Mouse (Mus musculus): ENCODE measurements at regions not wholly inside any gene's neighbourhood (a gene's known extent, or its start where the extent isn't known, plus 50 kb on each side); places are given as distances from the start of the nearest gene placed in this dataset.

GRCm38 (mm10) chr5:45036430-45036829 lies 236.9 kb upstream of the Ldb2 start:
- DNase-seq (ENCODE audit: low spot score in 2 of 2): no peak

- DNase-seq (ENCODE audit: low spot score in 2 of 2): no peak
Measured at GRCm38 (mm10) chr5:45033146-45033545, 233.7 kb upstream of the Ldb2 start.

GRCm38 (mm10) chr5:45027876-45028275 lies 228.4 kb upstream of the Ldb2 start:
- DNase-seq (ENCODE audit: low spot score in 2 of 2): no peak

DNA sequence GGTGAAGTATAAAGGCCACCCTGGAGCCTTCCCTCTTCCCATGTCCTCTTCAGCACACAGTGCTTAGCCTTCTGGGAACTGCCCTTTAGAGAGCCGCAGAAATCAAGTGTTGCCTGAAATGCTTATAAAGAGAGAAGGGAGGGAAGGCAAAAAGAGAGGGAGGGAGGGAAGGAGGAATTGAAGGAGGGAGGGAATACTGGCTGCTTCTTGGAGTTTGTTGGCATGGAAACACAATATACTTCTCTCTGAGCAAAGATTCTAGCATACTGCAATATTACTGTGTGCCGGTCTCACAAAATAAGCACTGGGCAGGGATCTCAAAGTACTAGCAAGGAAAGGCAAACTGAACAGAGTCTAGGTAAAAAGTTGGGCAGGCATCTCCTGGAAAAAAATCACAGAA lies 225.9 kb upstream of the Ldb2 start:
- no peak for DNase-seq (ENCODE audit: low spot score in 2 of 2)

DNA sequence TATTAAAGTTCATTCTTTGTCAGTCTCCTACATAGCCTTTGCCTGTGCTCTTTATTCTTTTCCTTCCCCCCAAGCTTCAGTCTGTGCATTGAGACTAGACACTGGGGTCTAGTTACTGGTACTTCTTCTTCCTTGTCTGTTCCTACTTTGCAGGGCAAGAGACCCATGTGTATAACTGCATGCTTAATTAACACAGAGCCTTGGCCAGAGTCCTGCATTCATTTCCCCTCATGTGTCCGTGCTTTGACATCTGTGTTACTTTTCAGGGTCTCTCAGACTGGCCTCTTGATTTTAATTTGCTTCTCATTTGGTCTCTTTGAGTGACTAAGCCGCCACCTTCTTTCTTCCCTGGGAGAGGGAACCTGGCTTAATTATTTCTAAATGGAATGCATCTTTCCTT lies 208.4 kb upstream of the Ldb2 start:
- no peak for DNase-seq (ENCODE audit: low spot score in 2 of 2)

DNA sequence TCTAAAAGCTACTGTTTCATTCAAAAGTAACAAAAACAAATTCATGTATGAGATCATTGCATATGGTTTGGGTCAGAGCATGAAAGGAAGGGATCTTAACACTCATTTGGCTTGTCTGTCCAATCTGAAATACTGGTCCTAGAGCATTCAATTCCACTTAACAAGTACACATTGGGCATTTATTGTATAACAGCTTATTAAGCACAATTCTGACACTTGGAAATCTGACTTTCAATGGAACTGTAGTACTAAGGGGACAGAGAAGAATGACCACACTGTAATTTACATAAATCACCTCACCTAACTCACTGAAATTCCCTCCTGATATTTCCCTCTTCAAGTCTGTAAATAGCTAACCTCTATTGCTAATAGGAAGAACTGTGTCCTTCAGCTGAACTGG lies 201.5 kb upstream of the Ldb2 start:
- no peak for DNase-seq (ENCODE audit: low spot score in 2 of 2)

DNA sequence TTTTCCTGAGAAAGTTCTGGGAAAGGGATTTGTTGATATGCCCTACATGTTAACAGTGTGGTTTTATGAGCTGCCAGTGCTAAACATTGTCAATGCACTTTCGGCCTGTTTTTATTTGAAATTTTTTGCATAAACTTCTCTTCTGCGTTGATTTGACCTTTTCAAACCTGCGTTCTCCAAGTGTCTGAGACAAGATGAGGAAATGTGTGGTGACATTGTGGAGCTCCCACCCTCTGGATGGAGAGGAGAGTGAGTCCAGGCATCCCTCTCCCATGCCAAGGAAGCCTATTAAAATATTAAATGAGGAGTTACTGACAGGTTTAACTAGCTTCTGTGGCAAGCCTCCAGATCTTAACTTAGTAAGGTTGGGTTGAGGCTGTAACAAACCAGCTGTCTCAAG lies 199.6 kb upstream of the Ldb2 start:
- no peak for DNase-seq (ENCODE audit: low spot score in 2 of 2)

GRCm38 (mm10) chr5:44975456-44976195 lies 176.1 kb upstream of the Ldb2 start:
- peak in 1 of 2 experiments; percentile 26 for DNase-seq (ENCODE audit: low spot score in 2 of 2)

DNA sequence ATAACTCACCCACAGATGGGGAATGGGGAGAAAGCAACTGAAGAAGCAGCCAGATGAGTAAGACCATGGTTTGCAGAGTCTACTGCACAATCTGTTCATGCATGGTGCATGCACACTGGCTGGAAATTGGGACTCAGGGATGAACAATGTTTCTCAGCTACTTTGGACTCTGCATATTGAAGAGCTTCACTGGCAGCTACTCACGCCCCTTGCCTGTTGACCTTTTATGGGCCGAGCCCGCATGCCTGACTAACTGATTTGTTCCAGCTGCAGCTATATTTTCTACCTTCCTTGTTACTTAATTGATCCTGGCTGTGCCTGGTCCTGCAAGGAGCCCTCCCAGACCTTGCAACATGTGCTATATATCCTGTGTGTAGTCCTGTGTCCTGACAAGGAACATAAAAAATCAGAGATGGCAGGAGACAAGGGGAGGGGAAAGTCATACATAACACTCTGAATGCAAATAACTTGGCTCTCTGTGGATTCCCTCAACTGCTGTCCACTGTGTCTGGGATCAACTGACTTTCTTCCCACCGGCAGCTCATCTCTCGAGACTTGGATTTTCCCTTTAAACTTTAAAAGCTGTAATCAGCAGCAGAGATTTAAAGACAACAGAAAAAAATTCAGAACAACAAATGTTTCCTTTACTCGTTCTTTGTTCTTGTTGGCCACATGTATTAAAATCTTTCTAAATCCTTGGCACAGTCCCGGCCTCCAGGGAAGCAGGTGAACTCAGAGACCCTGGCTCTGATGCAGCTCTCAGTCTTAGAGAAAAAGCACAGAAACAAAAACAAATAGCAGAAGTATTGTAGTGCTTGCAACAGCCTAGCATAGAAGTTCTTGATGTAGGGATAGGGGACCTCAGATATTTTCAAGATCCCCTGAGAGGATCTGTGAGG lies 143.8 kb upstream of the Ldb2 start:
- peak in 1 of 2 experiments; percentile 10 for DNase-seq (ENCODE audit: low spot score in 2 of 2)

- no peak for DNase-seq (ENCODE audit: low spot score in 2 of 2)
Measured at GRCm38 (mm10) chr5:44942575-44942974, 143.1 kb upstream of the Ldb2 start.

- no peak for DNase-seq (ENCODE audit: low spot score in 2 of 2)
Measured at GRCm38 (mm10) chr5:44925476-44925875, 126.0 kb upstream of the Ldb2 start.

DNA sequence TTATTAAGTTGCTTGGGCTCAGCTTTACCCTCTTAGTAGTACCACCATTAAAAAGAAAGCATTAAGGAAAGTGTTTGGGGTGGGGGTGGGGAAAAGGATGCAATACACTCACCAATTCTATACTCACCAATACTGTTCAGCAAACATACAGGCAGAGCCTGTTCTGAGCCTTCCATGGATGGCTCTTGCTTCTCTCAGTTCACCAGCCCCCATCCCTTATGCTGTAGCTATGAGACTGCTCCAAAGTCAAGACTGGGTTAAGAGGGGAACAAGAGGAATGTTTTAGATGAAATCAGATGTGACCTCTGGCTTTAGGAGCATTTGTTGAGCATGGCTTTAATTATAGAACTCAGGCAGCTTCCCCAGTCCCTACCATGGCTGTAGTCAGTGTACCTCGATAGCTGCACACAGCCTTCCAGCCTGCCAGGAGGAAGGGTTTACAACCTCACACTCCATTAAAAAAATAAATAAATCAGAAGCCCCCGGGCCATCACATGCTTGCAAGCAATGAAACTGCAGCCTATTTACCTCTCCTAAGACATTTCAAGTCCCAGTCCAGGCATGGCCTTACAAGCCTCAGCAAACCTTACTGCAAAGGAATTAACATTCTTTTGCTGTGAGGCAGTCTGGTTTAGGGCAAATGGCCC lies 122.8 kb upstream of the Ldb2 start:
- DNase-seq (ENCODE audit: low spot score in 2 of 2): no peak

GRCm38 (mm10) chr5:44917816-44918213 lies 118.3 kb upstream of the Ldb2 start:
- DNase-seq (ENCODE audit: low spot score in 2 of 2): no peak

- DNase-seq (ENCODE audit: low spot score in 2 of 2): no peak
Measured at GRCm38 (mm10) chr5:44917173-44917815, 117.8 kb upstream of the Ldb2 start.

DNA sequence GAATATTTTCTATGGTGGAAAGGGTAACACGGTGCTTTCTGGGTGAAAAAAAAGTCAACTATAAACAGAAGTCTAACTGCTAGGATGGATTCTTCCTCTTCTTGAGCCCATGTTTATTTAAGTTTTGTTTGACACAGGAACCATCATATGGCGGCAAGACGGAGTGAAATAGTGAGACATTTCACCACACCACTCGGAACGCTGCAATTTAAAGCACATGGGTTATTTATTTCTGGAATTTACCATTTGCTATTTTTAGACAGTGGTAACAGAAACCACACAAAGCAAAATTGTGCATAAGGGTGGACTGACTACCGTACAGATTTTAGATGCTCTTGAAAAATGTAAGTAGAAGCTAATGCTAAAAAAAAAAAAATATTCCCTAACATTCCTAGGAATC lies 103.1 kb upstream of the Ldb2 start:
- DNase-seq (ENCODE audit: low spot score in 2 of 2): no peak

DNA sequence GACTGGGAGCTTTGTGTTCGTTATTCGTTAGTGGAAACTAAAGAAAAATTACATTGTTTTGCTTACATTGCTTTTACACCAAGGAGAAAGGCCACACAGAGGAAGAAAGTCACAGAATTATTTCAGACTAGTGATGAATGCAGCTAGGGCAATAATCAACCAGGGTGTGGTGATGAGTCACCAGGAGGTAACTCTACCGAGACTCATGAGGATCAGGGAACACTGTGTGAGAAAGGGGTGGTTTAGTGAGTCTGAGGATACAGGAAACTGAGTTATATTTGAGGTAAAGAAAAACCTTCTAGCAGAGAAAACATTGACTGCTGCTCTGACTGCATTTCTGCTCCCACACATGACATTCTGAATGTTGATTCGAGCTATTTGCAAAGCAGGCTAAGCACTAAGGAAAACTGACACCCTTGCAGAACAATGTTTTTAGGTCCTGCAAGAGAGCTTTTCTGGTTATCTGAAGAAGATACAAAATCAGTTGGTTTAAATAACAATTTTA lies 87.1 kb upstream of the Ldb2 start:
- peak in 1 of 2 experiments; percentile 22 for DNase-seq (ENCODE audit: low spot score in 2 of 2)

GRCm38 (mm10) chr5:44876946-44877345 lies 77.5 kb upstream of the Ldb2 start:
- DNase-seq (ENCODE audit: low spot score in 2 of 2): peak in 1 of 2 experiments; percentile 90

GRCm38 (mm10) chr5:44872243-44872642 lies 72.8 kb upstream of the Ldb2 start:
- DNase-seq (ENCODE audit: low spot score in 2 of 2): peak in 1 of 2 experiments; percentile 53

- DNase-seq (ENCODE audit: low spot score in 2 of 2): no peak
Measured at GRCm38 (mm10) chr5:44863887-44864286, 64.4 kb upstream of the Ldb2 start.

GRCm38 (mm10) chr5:44863349-44863748 lies 63.9 kb upstream of the Ldb2 start:
- DNase-seq (ENCODE audit: low spot score in 2 of 2): peak in 1 of 2 experiments; percentile 47

DNA sequence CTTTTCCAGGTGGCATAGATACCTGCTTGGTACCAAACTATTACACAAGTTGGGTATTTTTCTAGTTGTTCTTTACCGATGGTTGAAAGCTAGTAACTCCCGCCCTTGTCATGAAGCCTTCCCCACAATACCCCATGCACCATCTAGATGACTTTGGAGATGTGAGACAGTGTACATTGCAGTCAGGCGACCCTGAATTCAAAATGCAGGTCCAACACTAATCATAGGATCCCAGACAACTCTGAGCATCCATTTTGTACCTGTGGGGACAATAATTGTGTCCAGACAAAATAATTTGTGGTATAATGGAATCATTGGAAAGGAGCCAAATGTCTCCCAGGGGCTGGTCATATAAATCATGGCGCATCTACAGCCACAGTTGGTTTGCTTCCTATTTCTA lies 54.7 kb upstream of the Ldb2 start:
- DNase-seq (ENCODE audit: low spot score in 2 of 2): no peak

All from left cerebral cortex, adult 8-10 months (tissue).